Mouse (Mus musculus) neural tube, embryonic 13.5 days (tissue): ENCODE data around the gene Bcl7c. TPM values are rescaled to one million over a fixed set of nuclear protein-coding genes. Genes with fewer than 3 reads are reported as not detected.
"Not testable (repeated sequence)": the region's sequence is repeated elsewhere in the genome, so short reads cannot be mapped to it uniquely, and the experiment has no call there.

Source experiments
- ATAC-seq: fragments of 200-750 bp; cut with Nextera tagmentation; 2 replicates; pipeline ENCODE4 v1.8.0; 2017; ENCODE audit warnings: low read depth, mild to moderate bottlenecking, moderate TSS enrichment, moderate library complexity
- H3K27ac ChIP-seq: fragments of 300-500 bp; sonication (generic); replicated peaks from 2 replicates; pipeline ENCODE4 v1.5.1; 2015; ENCODE audit warnings: moderate library complexity, mild to moderate bottlenecking, inconsistent platforms
- H3K27me3 ChIP-seq: fragments of 300-500 bp; sonication (generic); 2 replicates; pipeline ENCODE4 v1.6.1; 2015; ENCODE audit warnings: mild to moderate bottlenecking, inconsistent platforms
- H3K36me3 ChIP-seq: fragments of 300-500 bp; sonication (generic); 2 replicates; pipeline ENCODE4 v1.6.1; 2015; ENCODE audit warnings: mild to moderate bottlenecking, inconsistent platforms
- H3K4me1 ChIP-seq: fragments of 300-500 bp; sonication (generic); replicated peaks from 2 replicates; pipeline ENCODE4 v1.6.1; 2015; ENCODE audit warnings: inconsistent platforms
- H3K4me2 ChIP-seq: fragments of 300-500 bp; sonication (generic); 2 replicates; pipeline ENCODE4 v1.6.1; 2015; ENCODE audit warnings: inconsistent platforms, mild to moderate bottlenecking, moderate library complexity
- H3K4me3 ChIP-seq: fragments of 300-500 bp; sonication (generic); 2 replicates; pipeline ENCODE4 v1.5.1; 2015; ENCODE audit warnings: mild to moderate bottlenecking, inconsistent platforms
- H3K9ac ChIP-seq: fragments of 300-500 bp; sonication (generic); 2 replicates; pipeline ENCODE4 v1.6.1; 2015; ENCODE audit warnings: moderate library complexity, mild to moderate bottlenecking, inconsistent platforms
- H3K9me3 ChIP-seq: fragments of 300-500 bp; sonication (generic); 2 replicates; pipeline ENCODE4 v1.6.1; 2016; ENCODE audit warnings: inconsistent platforms
- WGBS: fragments of 180-500 bp; shearing (Covaris S2); methylation state at CpG from one replicate; pipeline ENCODE4 v1.1.7; 2015; 5-methylcytosine and 5-hydroxymethylcytosine counted together
- polyA plus RNA-seq: library from polyadenylated mRNA; unstranded; fragments of >200 nt; fragmentation: Nextera tagmentation; extraction: Ambion mirVana; gene quantifications from 2 replicates; pipeline ENCODE4 v1.2.1, GENCODE M21; 2015

Bcl7c gene
- polyA plus RNA-seq, 1 experiment from 2014 or later, result 41.2 TPM

DNA sequence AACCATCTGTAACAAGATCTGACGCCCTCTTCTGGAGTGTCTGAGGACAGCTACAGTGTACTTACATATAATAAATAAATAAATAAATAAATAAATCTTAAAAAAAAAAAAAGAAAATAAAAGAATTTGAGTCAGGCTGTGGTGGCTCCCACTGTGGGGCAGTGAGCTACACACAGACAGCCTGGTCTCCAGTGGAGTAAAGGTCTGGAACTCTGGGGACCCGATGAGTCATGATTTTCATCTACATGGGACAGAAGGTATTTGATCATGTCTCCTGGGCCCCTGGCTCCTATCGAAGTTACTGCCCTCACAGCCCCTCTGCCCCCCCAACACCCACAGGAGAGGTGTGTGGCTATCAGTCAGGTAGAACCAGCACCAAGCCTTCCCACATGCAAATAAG is 57.1 kb downstream of the Bcl7c start:
- H3K4me2 ChIP-seq, result peak overlapping the region; percentile 33
- WGBS, result 78% methylated on average over 3 of the region's 3 CpGs

DNA sequence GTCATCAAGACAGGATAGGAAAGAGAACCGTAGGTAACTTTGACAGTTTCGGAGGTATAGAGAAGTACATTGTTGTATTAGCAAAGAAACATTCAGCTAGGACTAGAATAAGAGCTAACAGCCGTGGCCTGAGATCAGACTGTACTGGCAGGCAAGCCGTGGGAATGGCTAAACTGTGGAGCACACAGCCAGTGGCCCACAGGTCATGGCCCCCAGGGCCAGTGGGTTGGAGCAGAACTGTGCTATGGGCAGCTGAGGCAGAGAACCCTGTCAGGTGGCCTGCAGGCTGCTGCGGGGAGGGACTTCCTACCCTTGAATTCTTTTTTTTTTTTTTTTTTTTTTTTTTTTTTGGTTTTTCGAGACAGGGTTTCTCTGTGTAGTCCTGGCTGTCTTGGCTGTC is 59.5 kb downstream of the Bcl7c start:
- Histone ChIP-seq H3K9me3 (no peaks in the 10 kb centered on the region), H3K4me1 (0 out of 2 replicates have a peak, but pooled peaks cover 3% of the 10 kb centered on the region), H3K4me2 (no peak overlapping the region), H3K4me3 (no peak overlapping the region), H3K27me3 (no peaks in the 10 kb centered on the region), H3K36me3 (no peaks in the 10 kb centered on the region), H3K27ac (no peak overlapping the region), H3K9ac (no peak overlapping the region)
- WGBS, result 83% methylated on average over 6 of the region's 6 CpGs
- no peak for ATAC-seq

More for the DNA sequence above, 57.1 kb downstream of the Bcl7c start:
- no peaks in the 10 kb centered on the region for H3K36me3 ChIP-seq
- 0 out of 2 replicates have a peak, but pooled peaks cover 3% of the 10 kb centered on the region for H3K4me1 ChIP-seq
- 0 out of 2 replicates have a peak overlapping the region, but pooled peaks have one; percentile 0 for H3K9ac ChIP-seq
- H3K4me3 ChIP-seq, result no peak overlapping the region
- no peak for ATAC-seq
- H3K27ac ChIP-seq, result no peak overlapping the region
- H3K9me3 ChIP-seq, result no peaks in the 10 kb centered on the region
- H3K27me3 ChIP-seq, result no peaks in the 10 kb centered on the region

DNA sequence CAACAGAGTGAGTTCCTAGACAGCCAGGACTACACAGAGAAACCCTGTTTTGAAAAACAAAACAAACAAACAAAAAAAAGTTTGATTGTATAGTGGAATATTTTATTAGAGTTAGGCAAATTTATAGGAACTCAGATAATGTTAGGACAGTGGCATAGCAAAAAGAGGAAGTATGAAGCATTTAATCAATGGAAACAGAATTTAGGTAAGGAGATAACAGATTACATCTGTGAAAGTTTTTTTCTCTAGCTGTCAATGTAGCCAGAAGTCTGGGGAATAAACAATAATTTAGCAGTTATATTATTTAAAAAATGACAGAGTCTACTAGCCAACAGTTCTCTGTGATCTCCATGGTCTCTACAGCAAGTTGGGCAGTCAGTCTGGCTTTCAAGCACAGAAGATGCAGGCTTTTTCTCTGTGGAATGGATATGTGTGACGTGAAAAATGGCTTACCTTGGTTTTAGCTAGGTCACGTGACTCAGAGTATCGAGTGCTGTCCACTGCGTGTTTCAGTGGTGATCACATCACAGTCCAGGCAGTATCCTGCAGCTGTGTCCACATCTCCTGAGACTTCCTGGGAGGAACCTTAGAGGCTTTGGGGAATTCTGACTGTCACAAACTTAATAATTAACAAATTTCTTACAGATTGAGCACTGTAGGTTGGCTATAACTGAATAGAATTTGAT is 60.1 kb downstream of the Bcl7c start:
- no peak for ATAC-seq
- no peak overlapping the region for H3K27ac ChIP-seq
- H3K36me3 ChIP-seq, result no peaks in the 10 kb centered on the region
- H3K27me3 ChIP-seq, result no peaks in the 10 kb centered on the region
- H3K9me3 ChIP-seq, result no peaks in the 10 kb centered on the region
- H3K4me3 ChIP-seq, result no peak overlapping the region
- 70% methylated on average over 4 of the region's 4 CpGs for WGBS
- H3K4me1 ChIP-seq, result 0 out of 2 replicates have a peak, but pooled peaks cover 3% of the 10 kb centered on the region
- no peak overlapping the region for H3K9ac ChIP-seq
- H3K4me2 ChIP-seq, result no peak overlapping the region

DNA sequence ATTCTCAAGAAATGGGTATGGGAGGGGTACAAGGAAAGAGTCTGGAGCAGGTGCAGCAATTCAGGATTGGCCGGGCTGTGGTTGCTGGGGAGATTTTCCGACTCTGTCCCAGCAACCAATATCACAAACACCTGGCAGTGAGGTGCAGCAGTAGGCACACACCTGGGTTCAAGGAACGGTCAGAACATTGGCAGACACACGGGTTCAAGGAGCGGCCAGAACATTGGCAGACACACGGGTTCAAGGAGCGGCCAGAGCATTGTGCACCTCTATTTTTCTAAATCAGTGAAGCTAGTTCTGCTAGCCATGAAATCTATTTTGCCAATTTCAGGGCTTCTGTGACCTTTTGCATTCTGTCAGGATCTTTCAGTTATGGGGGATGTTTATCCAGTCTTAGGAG is 61.2 kb downstream of the Bcl7c start:
- not testable (repeated sequence) for H3K27ac ChIP-seq, H3K36me3 ChIP-seq, ATAC-seq, H3K4me2 ChIP-seq, H3K9ac ChIP-seq, H3K9me3 ChIP-seq, H3K27me3 ChIP-seq, H3K4me1 ChIP-seq, H3K4me3 ChIP-seq
- WGBS, result 91% methylated on average over 7 of the region's 7 CpGs

DNA sequence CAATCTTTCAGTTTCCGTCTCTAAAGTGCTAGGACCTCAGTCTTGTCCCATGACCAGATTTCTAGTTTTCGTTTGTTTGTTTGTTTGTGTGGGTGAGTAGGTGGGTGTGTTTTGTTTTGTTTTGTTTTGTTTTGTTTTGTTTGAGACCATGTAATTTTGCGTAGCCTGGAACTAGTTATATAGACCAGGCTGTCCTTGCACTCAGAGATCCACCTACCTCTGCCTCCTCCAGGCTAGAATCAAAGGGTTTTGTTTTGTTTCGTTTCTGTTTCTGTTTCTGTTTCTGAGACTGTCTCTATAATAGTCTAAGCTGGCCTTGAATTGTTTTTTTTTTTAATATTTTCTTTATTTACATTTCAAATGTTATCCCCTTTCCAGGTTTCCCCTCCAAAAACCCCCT is 62.4 kb downstream of the Bcl7c start:
- H3K27me3 ChIP-seq, result no peaks in the 10 kb centered on the region
- WGBS, result 84% methylated on average over 4 of the region's 4 CpGs
- no peak overlapping the region for H3K4me3 ChIP-seq
- H3K4me2 ChIP-seq, result no peak overlapping the region
- H3K36me3 ChIP-seq, result no peaks in the 10 kb centered on the region
- H3K9ac ChIP-seq, result no peak overlapping the region
- no peak overlapping the region for H3K27ac ChIP-seq
- H3K4me1 ChIP-seq, result no peaks in the 10 kb centered on the region
- H3K9me3 ChIP-seq, result no peaks in the 10 kb centered on the region
- ATAC-seq, result no peak

- Histone ChIP-seq H3K36me3 (no peaks in the 10 kb centered on the region), H3K9me3 (no peaks in the 10 kb centered on the region), H3K27me3 (no peaks in the 10 kb centered on the region), H3K27ac (no peak overlapping the region), H3K4me2 (no peak overlapping the region), H3K4me1 (peaks cover 5% of the 10 kb centered on the region), H3K4me3 (no peak overlapping the region), H3K9ac (no peak overlapping the region)
- WGBS, result 74% methylated on average over 4 of the region's 4 CpGs
- no peak for ATAC-seq
Measured at GRCm38 (mm10) chr7:127642254-127642653, 66.5 kb downstream of the Bcl7c start.

DNA sequence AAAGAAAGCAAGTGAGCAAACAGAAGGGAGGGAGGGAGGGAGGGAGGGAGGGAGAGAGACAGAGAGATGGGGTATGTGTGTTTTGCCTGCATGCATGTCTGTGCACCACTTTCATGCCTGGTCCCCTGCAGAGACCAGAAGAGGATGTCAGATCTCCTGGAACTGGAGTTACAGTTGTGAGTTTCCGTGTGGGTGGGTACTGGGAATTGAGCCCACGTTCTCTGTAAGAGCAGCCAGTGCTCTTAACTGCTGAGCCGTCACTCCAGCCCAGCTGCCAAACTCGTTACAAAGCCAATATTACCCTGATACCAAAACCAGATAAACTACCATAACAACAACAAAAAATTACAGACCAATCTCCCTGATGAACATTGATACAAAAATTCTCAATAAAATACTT is 67.5 kb downstream of the Bcl7c start:
- no peak for ATAC-seq
- Histone ChIP-seq H3K36me3 (no peaks in the 10 kb centered on the region), H3K27ac (no peak overlapping the region), H3K4me1 (peaks cover 6% of the 10 kb centered on the region), H3K4me2 (no peak overlapping the region), H3K4me3 (no peak overlapping the region), H3K9ac (no peak overlapping the region), H3K9me3 (no peaks in the 10 kb centered on the region), H3K27me3 (no peaks in the 10 kb centered on the region)
- 61% methylated on average over 4 of the region's 4 CpGs for WGBS

GRCm38 (mm10) chr7:127636963-127637362 is 71.8 kb downstream of the Bcl7c start:
- Histone ChIP-seq H3K9me3 (no peaks in the 10 kb centered on the region), H3K4me1 (peaks cover 6% of the 10 kb centered on the region), H3K4me3 (peak overlapping the region; percentile 51), H3K4me2 (peak overlapping the region; percentile 68), H3K27ac (no peak overlapping the region), H3K36me3 (no peaks in the 10 kb centered on the region), H3K9ac (peak overlapping the region; percentile 71), H3K27me3 (no peaks in the 10 kb centered on the region)
- under 1% methylated on average over 27 of the region's 27 CpGs for WGBS
- peak; percentile 85; the same call in 1 of the 2 replicates for ATAC-seq

DNA sequence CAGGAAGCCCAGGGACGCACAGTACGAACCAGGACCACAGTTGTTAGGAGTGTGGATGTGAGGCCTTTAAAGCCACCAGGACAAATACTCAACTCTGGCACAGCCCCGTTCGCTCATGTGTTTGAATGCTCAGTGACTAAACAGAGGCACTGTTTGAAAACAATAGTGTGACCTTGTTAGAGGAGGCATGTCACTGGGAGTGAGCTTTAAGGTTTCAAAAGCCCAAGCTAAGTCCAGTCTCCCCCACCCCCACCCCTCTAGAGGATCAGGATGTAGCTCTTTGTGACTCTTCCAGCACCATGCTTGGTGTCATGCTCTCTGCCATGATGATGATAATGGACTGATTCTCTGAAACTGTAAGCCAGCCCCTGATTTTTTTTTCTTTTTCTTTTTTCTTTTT is 77.3 kb downstream of the Bcl7c start:
- no peak for ATAC-seq
- H3K9me3 ChIP-seq, result no peaks in the 10 kb centered on the region
- H3K4me3 ChIP-seq, result no peak overlapping the region
- H3K27me3 ChIP-seq, result no peaks in the 10 kb centered on the region
- H3K36me3 ChIP-seq, result no peaks in the 10 kb centered on the region
- WGBS, result 62% methylated on average over 4 of the region's 4 CpGs
- H3K9ac ChIP-seq, result no peak overlapping the region
- no peaks in the 10 kb centered on the region; the same call in 1 of the 2 replicates for H3K4me1 ChIP-seq
- H3K4me2 ChIP-seq, result no peak overlapping the region
- H3K27ac ChIP-seq, result no peak overlapping the region

- H3K4me2 ChIP-seq, result no peak overlapping the region
- ATAC-seq, result no peak
- no peaks in the 10 kb centered on the region for H3K4me1 ChIP-seq
- no peaks in the 10 kb centered on the region for H3K27me3 ChIP-seq
- 89% methylated on average over 5 of the region's 5 CpGs for WGBS
- H3K9me3 ChIP-seq, result no peaks in the 10 kb centered on the region
- no peak overlapping the region for H3K9ac ChIP-seq
- H3K4me3 ChIP-seq, result no peak overlapping the region
- H3K36me3 ChIP-seq, result no peaks in the 10 kb centered on the region
- no peak overlapping the region for H3K27ac ChIP-seq
Measured at GRCm38 (mm10) chr7:127628646-127629045, 80.1 kb downstream of the Bcl7c start.

GRCm38 (mm10) chr7:127626471-127626870 is 82.3 kb downstream of the Bcl7c start:
- no peaks in the 10 kb centered on the region for H3K27me3 ChIP-seq
- no peaks in the 10 kb centered on the region for H3K4me1 ChIP-seq
- 85% methylated on average over 4 of the region's 4 CpGs for WGBS
- no peak overlapping the region for H3K4me2 ChIP-seq
- H3K9me3 ChIP-seq, result no peaks in the 10 kb centered on the region
- ATAC-seq, result no peak
- H3K27ac ChIP-seq, result no peak overlapping the region
- no peak overlapping the region for H3K4me3 ChIP-seq
- H3K9ac ChIP-seq, result no peak overlapping the region
- no peaks in the 10 kb centered on the region for H3K36me3 ChIP-seq

GRCm38 (mm10) chr7:127626039-127626438 is 82.7 kb downstream of the Bcl7c start:
- H3K27ac ChIP-seq, result no peak overlapping the region
- no peak overlapping the region for H3K4me2 ChIP-seq
- WGBS, result 96% methylated on average over 7 of the region's 7 CpGs
- H3K27me3 ChIP-seq, result no peaks in the 10 kb centered on the region
- no peaks in the 10 kb centered on the region for H3K36me3 ChIP-seq
- no peaks in the 10 kb centered on the region for H3K4me1 ChIP-seq
- H3K9me3 ChIP-seq, result no peaks in the 10 kb centered on the region
- no peak overlapping the region for H3K9ac ChIP-seq
- ATAC-seq, result no peak
- no peak overlapping the region for H3K4me3 ChIP-seq

- not testable (repeated sequence) for H3K9ac ChIP-seq, ATAC-seq, H3K36me3 ChIP-seq, H3K9me3 ChIP-seq, H3K27me3 ChIP-seq, H3K4me2 ChIP-seq, H3K27ac ChIP-seq, H3K4me3 ChIP-seq
- WGBS, result 87% methylated on average over 7 of the region's 8 CpGs
- peaks cover 34% of the 10 kb centered on the region for H3K4me1 ChIP-seq
Measured at GRCm38 (mm10) chr7:127618402-127618801, 90.3 kb downstream of the Bcl7c start.
